Mouse (Mus musculus) ES-Bruce4 (cell line): ENCODE data around the gene Kcnmb2.

Experiments
- CTCF ChIP-seq: IDR thresholded peaks from one replicate; pipeline ENCODE4 v1.8.1; 2011; ENCODE audit warnings: low read depth, low read length
- EP300 ChIP-seq: IDR thresholded peaks from 2 replicates; pipeline ENCODE4 v1.6.1; 2011; ENCODE audit warnings: low read depth, low read length; ENCODE audit not compliant: insufficient read depth
- POLR2A ChIP-seq: IDR thresholded peaks from one replicate; pipeline ENCODE4 v1.8.1; 2011; ENCODE audit warnings: low read length; ENCODE audit not compliant: insufficient read depth

GRCm38 (mm10) chr3:32043814-32044213 lies 141.5 kb downstream of the Kcnmb2 start:
- no peak for TF ChIP-seq CTCF
- TF ChIP-seq POLR2A = no peak
- TF ChIP-seq EP300 = no peak
